Mouse (Mus musculus): ENCODE measurements around the gene Ccdc113.
"Not testable (repeated sequence)": the region's sequence is repeated elsewhere in the genome, so short reads cannot be mapped to it uniquely, and the experiment has no call there.

Gene Ccdc113

DNA sequence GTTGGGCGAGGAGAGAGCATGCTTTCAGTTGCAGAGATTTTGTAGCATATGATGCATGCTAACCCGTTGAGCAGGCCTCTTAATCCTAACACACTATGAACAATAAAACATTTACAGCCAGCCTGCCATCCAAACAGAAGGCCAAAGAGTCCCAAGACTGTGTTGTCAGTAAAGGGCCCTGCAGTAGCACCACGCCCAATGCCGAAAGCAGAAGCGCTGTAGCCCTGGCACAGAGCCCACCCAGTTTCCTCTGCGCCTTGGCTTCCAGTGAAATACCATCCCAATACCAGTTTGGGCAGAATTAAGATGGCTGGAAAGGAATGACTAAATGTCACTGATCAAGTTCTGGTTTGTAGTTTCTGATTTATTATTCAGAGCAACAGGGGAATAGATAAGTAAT is 8.3 kb downstream of the Ccdc113 start:
- DNase-seq, result no peak

DNA sequence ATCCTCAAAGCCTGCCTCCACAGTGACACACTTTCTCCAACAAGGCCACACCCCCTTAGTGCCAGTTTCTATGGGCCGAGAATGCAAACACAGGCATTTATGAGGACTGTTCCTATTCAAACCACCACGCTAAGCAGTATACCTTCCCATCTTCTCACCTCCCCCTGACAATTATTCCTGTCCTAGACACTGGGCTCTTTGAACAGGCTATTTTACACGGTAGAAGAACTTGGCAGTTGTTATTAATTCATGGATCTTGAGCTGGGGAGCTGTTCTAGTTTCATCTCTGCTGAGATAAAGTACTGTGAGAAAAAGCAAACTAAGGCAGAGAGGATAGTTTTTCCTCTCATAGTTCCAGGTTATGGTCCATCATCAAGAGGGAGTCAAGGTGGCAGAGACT is 9.2 kb downstream of the Ccdc113 start:
- no peak for DNase-seq

- no peak for DNase-seq
These were observed 11.9 kb downstream of the Ccdc113 start for GRCm38 (mm10) chr8:95545815-95546214.

DNA sequence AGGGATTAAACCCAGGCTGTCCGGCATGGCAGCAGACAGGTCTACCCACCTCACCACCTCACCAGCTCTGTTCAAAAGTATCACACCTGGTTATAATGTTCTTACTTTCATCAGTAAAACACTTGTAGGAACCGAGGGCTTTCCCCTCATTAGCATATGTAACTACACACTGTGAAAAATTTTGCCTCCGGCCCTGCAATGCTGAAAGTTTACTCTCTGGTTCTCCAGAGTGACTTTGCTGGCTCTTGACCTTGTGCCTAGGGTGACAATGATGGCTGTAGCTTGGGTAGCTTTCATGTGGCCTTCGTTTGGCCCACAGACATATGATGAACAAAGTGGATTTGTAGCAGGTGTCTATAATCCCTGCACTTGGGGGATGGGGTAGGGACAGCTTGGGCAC is 13.1 kb downstream of the Ccdc113 start:
- no peak for DNase-seq

DNA sequence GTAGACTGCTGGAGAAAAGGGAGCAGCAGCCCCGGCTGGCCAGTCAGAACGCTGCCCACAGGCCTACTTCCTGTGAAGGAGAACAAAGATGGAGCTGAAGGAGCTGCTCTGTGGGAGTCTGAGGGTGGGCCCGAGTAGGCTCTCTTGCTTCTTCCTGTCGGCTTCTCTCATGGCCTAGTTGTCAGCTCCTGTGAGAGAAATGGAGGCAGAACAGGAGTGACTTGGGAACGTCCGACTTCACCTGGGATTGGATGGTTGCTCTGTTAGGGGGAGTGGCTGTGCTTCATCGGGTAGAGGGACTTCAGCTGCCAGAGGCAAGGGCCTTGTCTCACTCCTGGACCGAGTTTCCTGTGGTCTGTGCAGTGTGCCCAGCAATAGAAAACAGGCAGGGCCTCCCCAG is 14.0 kb downstream of the Ccdc113 start:
- no peak for DNase-seq

DNA sequence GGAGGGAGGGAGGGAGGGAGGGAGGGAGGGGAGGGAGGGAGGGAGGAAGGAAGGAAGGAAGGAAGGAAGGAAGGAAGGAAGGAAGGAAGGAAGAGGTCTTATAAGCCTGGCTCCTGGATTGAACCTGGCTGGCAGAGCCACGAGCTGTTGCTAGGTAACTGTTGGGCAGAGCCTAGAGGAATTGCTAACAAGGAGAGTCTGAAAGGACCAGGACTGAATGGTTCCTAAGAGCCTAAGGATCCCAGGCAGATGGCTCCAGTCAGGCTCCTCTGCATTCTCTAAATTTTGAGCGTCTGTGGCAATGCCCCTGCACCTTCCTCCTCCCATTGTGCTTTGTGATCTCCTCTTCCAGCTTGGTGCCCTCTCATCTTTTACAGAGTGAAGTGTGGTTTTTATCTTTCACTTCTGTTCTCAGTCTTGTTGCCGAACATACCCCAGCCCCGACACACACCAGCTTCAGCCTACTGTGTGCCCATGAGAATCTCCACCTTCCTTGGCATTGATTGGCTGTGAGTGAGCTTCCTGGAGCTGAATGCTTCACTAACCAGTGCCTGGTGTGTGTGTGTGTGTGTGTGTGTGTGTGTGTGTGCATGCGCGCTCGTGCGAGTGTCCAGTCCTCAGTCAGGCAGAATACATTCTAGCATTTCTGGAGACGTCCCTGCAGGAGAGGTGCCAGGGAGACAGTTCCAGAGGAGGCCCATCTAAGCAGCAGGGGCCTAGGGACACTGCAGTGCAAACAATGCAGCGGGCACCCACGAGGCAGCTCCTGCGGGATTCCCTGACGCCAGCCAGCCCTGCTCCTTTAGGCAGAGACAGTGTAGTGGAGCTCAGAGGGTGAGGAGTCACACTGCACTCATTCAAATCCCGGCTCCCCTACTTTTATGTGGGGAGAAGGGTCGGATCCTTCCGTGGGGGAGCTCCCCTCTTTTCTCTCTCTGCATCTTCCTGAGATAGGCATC is 16.3 kb downstream of the Ccdc113 start:
- DNase-seq, result no peak

GRCm38 (mm10) chr8:95551577-95551976 is 17.7 kb downstream of the Ccdc113 start:
- DNase-seq, result no peak

DNA sequence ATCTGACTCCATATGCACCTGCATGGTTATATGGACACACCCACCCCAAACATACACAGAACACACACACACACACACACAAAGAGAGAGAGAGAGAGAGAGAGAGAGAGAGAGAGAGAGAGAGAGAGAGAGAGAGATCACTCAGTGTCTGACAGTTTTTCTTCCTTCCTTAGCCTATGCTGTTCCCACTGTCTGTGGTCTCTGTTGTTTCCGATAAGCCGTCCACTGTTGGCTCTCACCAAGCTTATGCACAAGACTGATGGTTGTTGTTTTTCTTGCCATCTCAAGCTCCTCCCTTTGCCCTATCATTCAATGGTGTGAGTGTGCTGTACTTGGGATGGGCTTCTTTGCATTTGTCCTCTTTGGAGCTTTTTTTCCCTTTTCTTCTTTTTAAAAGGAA is 22.1 kb downstream of the Ccdc113 start:
- DNase-seq, result no peak

DNA sequence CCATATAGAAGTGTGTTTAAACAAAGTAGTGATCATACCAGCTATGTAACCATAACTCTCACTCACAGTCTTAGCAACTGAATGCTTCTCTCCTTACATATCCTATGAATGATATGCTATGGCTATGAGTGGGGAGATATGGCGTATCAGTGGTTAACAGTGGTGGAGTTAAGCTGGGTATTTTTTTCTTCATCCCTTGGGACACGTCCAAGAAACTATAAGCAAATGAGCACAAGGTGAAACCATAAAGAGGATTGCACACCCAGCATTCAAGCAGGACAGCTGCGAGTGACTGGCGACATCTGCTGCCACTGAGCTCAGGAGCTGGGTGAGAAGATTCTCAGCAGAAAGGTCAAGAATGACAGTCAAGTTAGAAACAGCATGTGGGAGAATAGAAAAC is 32.3 kb downstream of the Ccdc113 start:
- DNase-seq, result no peak

- peak in 1 of 2 experiments; percentile 10 for DNase-seq
These were observed 32.9 kb downstream of the Ccdc113 start for GRCm38 (mm10) chr8:95566809-95567208.

DNA sequence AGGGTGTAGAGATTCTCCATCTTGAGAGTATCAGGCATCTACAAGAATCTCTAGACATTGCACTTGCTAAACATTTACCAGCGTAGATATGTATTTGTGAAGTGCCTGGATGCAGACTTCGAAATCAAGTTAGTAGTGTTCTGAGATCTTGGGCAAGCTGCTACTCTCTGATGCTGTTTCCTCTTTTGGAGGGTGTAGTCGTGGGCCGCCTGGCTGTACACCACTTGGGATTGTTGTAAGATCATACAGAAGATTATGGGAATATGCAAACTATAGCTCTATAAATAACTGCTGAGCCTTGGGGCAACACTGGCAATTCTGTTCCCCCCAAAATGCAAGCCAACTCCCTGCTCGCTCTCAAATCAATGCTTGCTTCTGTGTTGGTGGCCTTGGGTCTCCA is 39.3 kb downstream of the Ccdc113 start:
- no peak for DNase-seq

GRCm38 (mm10) chr8:95576240-95576639 is 42.4 kb downstream of the Ccdc113 start, which contains the start of gene Prss54:
Gene Prss54 (minus strand): TSS chr8:95576340.
- no peak for DNase-seq

- no peak for DNase-seq
These were observed 53.5 kb downstream of the Ccdc113 start for GRCm38 (mm10) chr8:95587339-95587738.

DNA sequence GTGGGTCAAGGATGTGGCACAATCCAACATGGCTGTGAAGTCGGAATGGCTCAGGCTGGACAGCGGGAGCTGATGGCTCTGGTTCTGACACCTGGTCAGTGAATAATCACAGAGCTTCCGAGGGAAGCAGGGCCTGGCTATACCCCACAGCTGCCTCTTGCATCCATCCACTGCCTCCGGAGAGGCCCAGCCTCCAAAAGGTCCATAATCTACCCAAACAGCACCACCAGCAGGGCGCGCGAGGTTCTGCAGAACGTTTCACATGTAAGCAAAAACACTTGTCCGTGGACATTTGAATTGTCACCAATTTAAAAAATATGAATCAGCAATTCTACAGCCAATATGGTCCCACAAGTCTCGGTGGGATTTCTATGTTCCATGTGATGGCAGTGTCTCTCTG is 55.4 kb downstream of the Ccdc113 start:
- DNase-seq, result no peak

DNA sequence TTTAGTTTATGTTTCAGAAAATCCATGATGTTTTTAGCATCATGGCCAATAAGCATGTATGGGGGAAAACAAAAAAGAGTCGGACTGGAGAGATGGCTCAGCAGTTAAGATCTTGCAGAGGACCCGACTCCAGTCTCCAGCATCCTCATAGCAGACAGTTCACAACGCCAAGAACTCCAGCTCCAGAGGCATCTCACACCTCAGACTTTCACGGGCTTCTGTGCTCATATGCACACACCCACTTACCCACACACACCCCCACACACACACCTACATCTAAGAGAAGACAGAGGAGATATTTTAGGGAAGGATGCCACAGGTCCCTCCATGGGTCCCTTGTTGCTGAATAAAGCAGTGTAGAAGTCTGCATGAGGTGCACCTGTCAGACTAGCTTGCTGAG is 56.7 kb downstream of the Ccdc113 start:
- DNase-seq, result no peak

DNA sequence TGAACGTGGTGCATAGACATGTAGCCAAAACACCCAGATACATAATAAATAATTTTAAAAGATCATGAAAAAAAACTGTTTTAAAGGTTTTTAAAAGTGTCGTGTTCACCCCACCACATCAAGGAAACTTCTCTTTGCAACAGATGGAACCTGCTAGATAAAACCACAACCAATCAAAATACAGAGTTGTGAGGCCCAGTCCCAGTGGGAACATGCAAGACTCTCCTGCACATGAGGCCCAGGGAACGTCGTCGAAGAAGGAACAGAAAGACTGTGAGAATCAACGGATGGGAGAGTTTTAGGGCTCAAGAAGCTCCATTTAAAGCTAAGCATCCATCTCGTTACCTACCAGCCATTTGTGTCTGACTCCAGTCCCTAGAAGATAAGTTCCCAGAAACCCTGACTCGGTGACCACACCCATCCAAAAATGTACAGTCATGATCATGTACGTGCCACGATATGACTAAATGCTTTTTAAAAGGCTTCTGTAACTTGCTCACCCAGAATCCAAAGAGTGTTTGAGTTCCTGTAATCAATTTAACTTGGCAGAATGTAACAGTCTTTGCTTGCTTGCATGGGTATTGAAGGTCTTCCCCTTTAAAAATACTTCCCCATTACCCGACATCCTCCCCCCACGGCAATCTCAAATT is 58.4 kb downstream of the Ccdc113 start:
- DNase-seq, result no peak

GRCm38 (mm10) chr8:95593439-95594393 is 59.8 kb downstream of the Ccdc113 start:
- no peak for DNase-seq

DNA sequence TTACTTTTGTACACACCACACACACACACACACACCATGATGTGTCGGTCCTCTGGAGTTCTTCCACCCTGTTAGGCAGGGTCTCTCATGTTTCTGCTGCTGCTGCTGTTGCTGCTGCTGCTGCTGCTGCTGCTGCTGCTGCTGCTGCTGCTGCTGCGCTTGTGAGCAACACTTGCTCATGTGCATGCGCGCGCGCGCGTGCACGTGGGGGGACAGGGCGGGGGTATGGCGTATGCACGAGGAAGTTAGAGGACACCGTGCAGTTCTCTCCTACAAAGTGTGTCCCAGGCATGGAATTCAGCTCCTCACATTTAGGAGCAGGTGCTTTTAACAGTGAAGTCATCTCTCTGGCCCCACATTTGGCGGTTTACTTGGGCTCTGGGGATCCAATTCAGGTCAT is 61.2 kb downstream of the Ccdc113 start:
- no peak for DNase-seq

DNA sequence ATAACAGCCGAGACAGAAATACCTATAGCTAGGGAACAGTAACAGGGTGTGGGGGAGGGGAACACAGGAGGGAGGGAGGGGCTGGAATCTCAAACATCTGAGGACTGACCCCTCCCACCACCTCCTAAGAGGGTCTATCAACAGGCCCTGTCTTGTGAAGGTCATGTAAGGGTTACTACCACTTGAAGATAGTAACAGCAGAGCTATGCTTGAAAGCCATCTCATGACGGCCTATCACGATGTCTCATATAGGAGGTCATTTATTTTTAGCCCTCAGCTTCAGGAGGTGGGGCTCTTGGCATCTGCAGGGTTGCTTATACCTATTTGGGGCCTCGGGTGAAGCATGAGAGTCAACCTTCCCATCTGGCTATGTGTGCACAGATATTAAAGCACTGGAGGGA is 63.0 kb downstream of the Ccdc113 start:
- DNase-seq, result no peak

- peak; percentile 10 to 22 for DNase-seq
These were observed 66.0 kb downstream of the Ccdc113 start for GRCm38 (mm10) chr8:95599861-95600260.

DNA sequence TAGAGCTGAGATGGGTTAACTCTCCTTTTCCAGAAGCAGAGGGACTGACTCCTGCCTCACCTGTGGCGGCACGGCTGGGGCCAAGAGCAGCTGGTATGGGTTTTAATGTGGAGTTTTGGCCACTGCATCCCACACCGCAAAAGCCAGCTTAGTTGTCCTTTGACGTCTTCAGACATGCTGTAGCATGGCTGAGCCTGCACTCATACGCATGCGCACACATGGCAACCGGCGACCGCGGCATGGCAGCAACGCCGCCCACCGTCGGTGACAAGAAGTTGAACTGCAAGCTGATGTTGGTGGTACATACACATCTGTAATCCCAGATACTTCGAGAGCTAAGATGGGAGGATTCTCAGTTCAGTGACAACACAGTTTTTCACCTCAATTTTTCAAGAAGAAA is 67.4 kb downstream of the Ccdc113 start:
- DNase-seq, result no peak

DNA sequence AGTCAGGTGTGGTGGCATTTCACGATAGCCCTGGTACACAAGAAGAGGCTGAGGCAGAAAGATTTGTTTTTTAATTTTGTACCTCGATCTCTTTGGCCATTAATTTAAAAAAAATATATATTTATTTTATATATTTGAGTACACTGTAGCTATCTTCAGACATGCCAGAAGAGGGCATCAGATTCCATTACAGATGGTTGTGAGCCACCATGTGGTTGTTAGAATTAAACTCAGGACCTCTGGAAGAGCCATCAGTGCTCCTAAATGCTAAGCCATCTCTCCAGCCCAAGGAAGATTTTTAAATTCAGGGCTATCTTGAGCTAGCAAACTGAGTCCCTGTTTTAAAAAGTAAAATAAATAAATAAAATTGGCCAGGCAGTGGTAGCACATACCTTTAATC is 68.3 kb downstream of the Ccdc113 start:
- no peak for DNase-seq

DNA sequence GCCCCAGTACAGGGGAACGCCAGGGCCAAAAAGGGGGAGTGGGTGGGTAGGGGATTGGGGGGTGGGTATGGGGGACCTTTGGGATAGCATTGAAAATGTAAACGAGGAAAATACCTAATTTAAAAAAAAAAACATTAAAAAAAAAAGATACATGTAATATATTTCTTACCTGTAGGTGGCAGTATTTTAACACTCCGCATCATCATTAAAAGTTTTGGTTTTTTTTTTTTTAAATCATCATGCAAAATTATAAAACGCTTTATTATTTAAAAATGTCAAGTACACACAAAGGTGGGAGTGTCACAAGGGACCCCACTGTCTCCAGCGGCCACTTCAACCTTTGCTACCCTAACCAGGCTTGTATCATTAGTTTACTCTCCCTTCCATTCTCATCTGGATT is 72.6 kb downstream of the Ccdc113 start:
- not testable (repeated sequence) for DNase-seq
